Mouse (Mus musculus) left cerebral cortex, adult 18-20 months (tissue): ENCODE measurements around the gene Pabpn1. TPM values are rescaled to one million over a fixed set of nuclear protein-coding genes. Genes with fewer than 3 reads are reported as not detected.

Experiments used
- DNase-seq, 2 experiments: peaks; one replicate each; pipeline ENCODE4 v3.0.0; 2021 to 2022; ENCODE audit warnings: low spot score in 2 of 2, mixed read lengths in 1 of 2
- long read RNA-seq, 2 experiments: library from polyadenylated mRNA; stranded (forward); transcript quantifications; one replicate each; pipeline ENCODE4 v2.0.0; 2021
- total RNA-seq, 2 experiments: library from RNA; stranded (reverse); gene quantifications; 2 replicates each; pipeline ENCODE4 v1.2.3; 2021

Pabpn1 gene
- 100 to 1,000 TPM; 229 to 230 TPM for total RNA-seq
- long read RNA-seq, experiment 1, transcript Pabpn1-205 (6 exons, 912 nt): minor isoform, 5 of 176 reads
- long read RNA-seq, experiment 1, transcript Pabpn1-201 (7 exons, 1,030 nt): minor isoform, 49 of 176 reads
- long read RNA-seq, experiment 1, transcript Pabpn1-207 (5 exons, 1,775 nt): minor isoform, 7 of 176 reads
- long read RNA-seq, experiment 1, transcript Pabpn1-202 (6 exons, 1,761 nt): major isoform, 62 of 176 reads
- long read RNA-seq, experiment 1, partial matches to known transcripts: 7 of 176 reads
- long read RNA-seq, experiment 1, other reads (novel, unspliced or antisense): 38 of 176 reads
- long read RNA-seq, experiment 2, transcript Pabpn1-201 (7 exons, 1,030 nt): major isoform, 56 of 84 reads
- long read RNA-seq, experiment 2, transcript Pabpn1-202 (6 exons, 1,761 nt): minor isoform, 22 of 84 reads
- long read RNA-seq, experiment 2, partial matches to known transcripts: 0 of 84 reads
- long read RNA-seq, experiment 2, other reads (novel, unspliced or antisense): 1 of 84 reads

GRCm38 (mm10) chr14:54892200-54892599 lies at the start of gene Pabpn1:
Gene Pabpn1, plus strand, starts transcription at chr14:54892500.
- DNase-seq: no peak

- DNase-seq: no peak
These were observed 48.8 kb upstream of the Pabpn1 start for GRCm38 (mm10) chr14:54843461-54843860.

- DNase-seq: no peak
These were observed 36.6 kb upstream of the Pabpn1 start for GRCm38 (mm10) chr14:54855726-54856125.

- DNase-seq: no peak
These were observed 35.6 kb upstream of the Pabpn1 start for GRCm38 (mm10) chr14:54856703-54857102.

GRCm38 (mm10) chr14:54857891-54858290 lies 34.4 kb upstream of the Pabpn1 start:
- no peak for DNase-seq

GRCm38 (mm10) chr14:54860511-54860910 lies 31.8 kb upstream of the Pabpn1 start:
- DNase-seq: peak; percentile 61 to 77

- DNase-seq: peak; percentile 94 to 95
These were observed 28.6 kb upstream of the Pabpn1 start for GRCm38 (mm10) chr14:54863501-54864312.

GRCm38 (mm10) chr14:54864313-54865036 lies 27.8 kb upstream of the Pabpn1 start:
- DNase-seq: no peak

GRCm38 (mm10) chr14:54865626-54866025 lies 26.7 kb upstream of the Pabpn1 start:
- no peak for DNase-seq

GRCm38 (mm10) chr14:54866268-54866667 lies 26.0 kb upstream of the Pabpn1 start:
- DNase-seq: no peak

- no peak for DNase-seq
These were observed 25.4 kb upstream of the Pabpn1 start for GRCm38 (mm10) chr14:54866936-54867335.

GRCm38 (mm10) chr14:54868026-54868425 lies 24.3 kb upstream of the Pabpn1 start:
- no peak for DNase-seq

GRCm38 (mm10) chr14:54870861-54871260 lies 21.4 kb upstream of the Pabpn1 start, which contains the start of gene Homez:
Gene Homez, minus strand, starts transcription at chr14:54870961.
- DNase-seq: no peak

- no peak for DNase-seq
These were observed 18.1 kb upstream of the Pabpn1 start for GRCm38 (mm10) chr14:54874165-54874564.

GRCm38 (mm10) chr14:54875844-54876538 lies 16.3 kb upstream of the Pabpn1 start:
- DNase-seq: peak in 1 of 2 experiments; percentile 38

GRCm38 (mm10) chr14:54876539-54877047 lies 15.7 kb upstream of the Pabpn1 start:
- DNase-seq: peak; percentile 87 to 95

GRCm38 (mm10) chr14:54877048-54877715 lies 15.1 kb upstream of the Pabpn1 start, which contains the start of gene Ppp1r3e:
Gene Ppp1r3e, minus strand, starts transcription at chr14:54877550.
- peak; percentile 51 to 74 for DNase-seq

GRCm38 (mm10) chr14:54883154-54884021 lies 8.9 kb upstream of the Pabpn1 start, which contains the start of the genes Bcl2l2 and Gm20521:
Gene Bcl2l2, plus strand, starts transcription at chr14:54883377.
Gene Gm20521, plus strand, starts transcription at chr14:54883441.
- DNase-seq: peak; percentile 71 to 77
